Mouse (Mus musculus): Measurements from ENCODE around the gene Golga7b. TPM values are rescaled to one million over a fixed set of nuclear protein-coding genes. Genes with fewer than 3 reads are reported as not detected.
A peak's percentile ranks its signal among the peaks of the same experiment; 100 is the strongest.

Gene Golga7b
- under 1 TPM; 0.54 to 0.87 TPM for total RNA-seq (2021)
- long read RNA-seq, experiment 1, partial matches to known transcripts, result 1 of 1 reads
- long read RNA-seq, experiment 1, other reads (novel, unspliced or antisense), result 0 of 1 reads
- long read RNA-seq, experiment 2, partial matches to known transcripts, result 0 of 1 reads
- long read RNA-seq, experiment 2, other reads (novel, unspliced or antisense), result 1 of 1 reads

DNA sequence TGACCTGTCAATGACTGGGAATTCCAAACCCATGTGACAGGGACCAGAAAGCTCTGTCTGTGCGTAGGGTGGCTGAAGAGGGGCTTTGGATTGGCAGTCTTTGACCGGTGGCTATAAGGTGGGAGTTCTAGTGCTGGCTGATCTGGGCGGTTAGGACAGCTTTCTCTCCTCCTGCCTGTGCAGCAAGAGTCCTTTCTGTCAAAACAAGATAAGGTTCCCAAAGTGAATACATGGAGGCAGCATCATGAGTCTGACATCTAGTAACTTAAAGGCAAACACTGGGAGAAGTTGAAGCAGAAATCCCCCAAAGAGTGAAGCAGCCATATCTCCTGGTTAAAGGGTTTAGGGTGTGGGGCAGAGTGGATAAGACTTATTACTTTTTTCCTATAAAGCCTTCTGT lies at the start of gene Golga7b:
TSS of gene Golga7b (plus strand) at position 56 of the 400 bp plus-strand sequence.
- no peak for DNase-seq

DNA sequence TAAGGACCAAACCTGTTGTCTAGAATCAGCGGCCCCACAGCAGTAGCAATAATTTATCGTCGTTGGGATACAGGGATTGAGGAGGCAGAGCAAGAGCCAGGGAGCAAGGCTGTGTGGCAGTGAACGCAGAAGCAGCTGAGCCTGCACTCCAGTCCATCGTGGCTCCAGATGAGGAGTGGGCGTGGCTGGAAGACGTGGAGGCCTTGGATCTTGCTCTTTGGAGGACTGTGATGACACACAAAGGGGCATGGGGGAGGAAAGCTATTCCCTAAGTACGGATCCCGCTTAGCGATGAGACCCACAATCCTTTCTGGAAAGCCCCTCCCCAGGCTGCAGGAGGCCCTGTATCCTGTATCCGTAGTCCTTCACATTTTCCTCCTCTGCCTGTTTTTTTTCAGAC lies 49.3 kb upstream of the Golga7b start:
- no peak for DNase-seq

DNA sequence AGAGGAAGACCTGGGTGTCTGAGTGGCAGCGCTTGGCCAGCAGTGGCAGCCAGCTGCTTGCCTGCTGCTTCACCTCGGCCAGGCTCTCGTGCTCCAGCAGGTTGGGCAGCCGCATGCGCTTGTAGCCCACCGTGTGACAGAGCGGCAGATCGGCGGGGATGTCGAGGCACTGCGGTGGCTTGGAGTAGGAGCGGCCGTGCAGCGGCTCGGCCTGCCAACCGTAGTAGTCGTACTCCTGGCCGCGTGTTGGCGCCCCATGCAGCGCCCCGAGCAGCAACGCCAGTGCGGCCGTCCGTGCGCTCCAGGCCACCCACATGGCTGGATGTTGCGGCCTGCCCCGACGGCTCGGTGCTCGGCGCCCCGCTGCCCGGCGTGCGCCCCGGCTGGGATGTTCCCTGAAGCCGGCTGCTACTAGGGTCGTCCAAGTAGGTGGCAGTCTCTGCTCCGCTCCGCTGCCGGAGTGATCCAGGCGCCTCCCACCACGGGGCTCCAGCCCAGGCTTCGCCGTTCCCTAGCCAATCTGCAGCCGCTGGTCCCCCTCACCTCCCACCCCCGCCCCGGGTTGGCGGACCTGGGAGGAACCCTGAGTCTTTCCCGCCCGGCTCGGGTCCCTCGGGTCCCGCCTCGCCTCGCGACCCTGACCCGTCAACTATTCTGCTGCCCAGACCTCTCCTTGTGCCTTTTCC lies 45.5 kb upstream of the Golga7b start, which contains the start of gene Sfrp5:
TSS of gene Sfrp5 (minus strand) at position 557 of the 686 bp plus-strand sequence.
- peak in 1 of 2 experiments; percentile 26 for DNase-seq

DNA sequence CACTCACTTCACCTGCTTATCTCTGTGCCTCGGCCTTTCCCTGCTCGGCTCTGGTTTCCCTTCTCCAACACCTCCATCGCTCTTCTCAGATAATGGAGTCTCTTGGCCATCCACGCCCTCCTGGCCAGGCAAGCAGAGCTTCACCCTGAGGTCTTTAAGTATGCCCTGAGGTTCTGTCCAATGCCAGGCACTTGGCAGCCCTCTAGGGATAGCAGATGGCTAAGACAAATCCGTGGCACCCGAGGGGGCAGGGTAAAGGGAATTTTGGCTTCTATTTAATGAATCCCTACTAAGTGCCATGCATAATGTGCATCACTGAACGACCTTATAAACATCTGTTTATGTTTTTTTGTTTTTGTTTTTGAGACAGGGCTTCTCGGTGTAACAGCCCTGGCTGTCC lies 44.9 kb upstream of the Golga7b start:
- DNase-seq, result no peak

DNA sequence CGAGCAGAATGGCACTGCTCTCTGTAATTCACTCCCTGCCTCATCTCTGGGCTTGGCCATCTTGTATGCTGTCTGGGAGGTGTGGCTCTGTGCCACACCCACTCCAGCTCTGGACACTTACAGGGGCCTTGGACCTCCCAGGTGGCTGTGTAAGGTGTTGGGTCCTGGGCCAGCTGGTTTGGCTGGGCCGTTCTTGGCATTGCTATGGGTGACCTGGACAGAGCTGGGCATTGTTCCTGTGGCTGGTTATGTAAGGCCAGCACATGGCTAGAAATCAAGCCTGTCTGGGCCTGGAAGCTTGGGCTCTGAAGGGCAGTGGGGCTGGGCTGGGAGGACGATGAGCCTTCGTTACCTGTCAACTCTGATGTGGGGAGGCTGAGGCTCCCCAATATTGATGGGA lies 43.1 kb upstream of the Golga7b start:
- DNase-seq, result peak; percentile 61 to 76

DNA sequence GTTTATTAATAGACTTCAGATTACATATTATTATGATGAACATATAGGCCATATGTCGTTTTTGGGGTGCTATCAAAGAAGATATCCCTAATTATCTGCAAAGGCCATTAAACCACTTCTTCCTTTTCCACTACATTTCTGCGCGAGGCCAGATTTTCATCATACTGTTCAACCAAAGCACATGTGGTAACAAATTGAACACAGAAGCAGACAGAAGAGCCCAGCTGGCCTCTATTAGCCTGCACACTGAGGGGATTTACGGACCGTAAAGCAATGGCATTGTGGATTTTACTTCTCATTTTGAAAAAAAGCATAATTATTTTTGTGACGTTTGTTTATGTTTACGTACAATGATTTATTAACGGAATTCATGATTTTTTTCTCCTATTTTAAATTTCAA lies 42.2 kb upstream of the Golga7b start:
- no peak for DNase-seq

DNA sequence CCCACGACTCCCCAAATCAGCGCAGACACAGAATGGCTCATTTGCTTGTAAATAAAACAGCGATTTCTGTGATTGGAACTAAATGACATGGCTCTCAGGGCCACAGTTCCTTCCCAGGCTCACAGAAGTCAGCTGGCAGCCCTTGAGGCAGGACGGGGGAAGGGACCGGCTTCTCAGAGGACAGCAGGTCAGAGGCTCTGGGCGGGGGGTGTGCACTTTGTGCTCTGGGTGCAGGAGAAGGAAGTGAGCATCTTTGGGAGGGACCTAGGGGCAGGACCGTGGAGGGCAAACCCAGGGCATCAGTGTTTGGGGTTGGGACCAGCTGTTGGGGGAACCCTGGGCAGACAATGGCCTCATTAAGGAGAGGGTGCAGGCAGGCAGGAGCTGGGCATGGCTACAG lies 37.9 kb upstream of the Golga7b start:
- DNase-seq, result no peak

DNA sequence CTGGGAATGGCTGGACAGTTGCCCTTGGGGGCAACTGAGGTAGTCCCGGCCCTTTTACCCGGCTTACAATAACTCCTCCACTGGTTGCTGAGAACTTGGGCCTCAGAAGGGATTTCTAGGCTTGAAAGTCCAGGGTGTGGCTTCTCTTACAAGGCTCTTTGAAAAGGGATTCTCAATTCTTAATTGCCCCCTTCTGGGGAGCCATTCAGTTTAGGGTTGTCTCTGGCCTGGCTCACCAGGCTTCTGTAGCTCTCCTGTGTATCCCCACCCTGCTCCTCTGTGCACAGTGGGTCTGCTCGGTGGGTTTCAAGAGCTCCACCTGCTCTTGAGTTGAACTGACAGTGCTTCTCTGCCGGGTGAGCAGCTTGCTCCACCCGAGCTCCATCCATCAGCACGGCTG lies 37.4 kb upstream of the Golga7b start:
- no peak for DNase-seq

DNA sequence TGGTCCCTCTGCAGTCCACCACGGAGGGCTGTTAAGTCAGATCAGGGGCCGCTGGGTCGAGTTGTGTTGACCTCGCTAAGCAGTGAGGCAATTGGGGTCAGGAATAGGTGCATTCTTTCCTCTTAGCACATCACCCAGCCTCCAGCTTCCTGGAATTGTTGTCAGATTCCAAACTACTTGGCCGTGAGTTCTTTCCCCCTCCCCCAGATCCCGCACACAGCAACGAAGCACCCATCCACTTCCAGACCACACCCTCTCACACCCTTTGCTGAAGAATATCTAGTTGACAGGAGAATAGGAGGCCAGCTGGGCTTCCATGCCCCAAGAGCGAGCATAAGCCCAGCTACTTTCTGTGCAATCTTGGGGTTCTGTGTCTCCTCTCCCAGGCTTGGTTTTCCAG lies 35.4 kb upstream of the Golga7b start:
- no peak for DNase-seq

DNA sequence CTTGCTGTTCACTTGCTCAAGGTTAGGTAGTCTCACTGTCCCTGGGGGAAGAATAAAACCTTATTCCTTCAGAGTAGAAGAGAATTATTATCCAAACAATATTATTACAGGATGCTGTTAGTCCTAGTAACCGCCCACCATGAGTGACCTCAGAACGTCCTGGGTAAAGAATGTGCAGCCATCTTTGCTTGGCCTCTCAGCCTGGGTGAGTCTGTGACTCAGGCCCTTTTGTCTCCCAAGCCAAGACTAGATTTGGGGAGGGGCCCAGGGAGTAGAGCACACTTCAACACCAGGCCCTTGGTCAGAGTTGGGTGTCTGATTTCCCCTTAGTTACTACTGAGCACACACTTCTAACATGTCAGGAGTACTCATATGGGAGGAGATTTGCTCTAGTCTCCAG lies 32.8 kb upstream of the Golga7b start:
- DNase-seq, result no peak

DNA sequence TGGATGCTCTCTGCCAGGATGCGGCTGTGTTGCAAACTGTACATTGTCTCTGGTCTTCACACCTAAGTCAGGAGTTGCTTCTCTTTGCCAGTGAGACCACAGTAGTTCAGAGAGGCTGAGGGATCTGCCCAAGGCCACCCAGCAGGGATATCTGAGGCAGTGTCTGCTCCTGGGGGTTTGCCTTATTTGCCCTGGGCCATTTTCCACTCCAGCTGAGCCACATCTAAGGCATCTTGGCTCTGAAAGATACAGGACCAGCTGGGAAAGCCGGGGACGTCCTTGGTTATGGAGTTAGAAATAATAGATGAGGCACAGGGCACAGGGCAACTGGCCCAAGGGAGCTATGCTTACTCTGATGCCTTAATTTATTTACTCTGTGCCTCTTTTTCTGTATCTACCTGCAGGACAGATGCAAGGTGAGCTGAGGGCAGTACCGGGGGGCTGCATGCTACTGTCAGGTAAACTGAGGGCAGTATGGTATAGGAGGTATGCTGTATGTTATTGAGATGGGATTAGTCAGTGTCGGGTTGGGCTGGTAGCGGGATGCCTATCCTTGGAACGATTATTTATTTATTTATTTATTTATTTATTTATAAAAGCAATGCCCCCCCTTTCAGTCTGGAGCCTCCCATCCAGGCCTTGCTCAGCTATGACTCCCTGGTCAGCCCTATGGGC lies 30.5 kb upstream of the Golga7b start:
- DNase-seq, result no peak

DNA sequence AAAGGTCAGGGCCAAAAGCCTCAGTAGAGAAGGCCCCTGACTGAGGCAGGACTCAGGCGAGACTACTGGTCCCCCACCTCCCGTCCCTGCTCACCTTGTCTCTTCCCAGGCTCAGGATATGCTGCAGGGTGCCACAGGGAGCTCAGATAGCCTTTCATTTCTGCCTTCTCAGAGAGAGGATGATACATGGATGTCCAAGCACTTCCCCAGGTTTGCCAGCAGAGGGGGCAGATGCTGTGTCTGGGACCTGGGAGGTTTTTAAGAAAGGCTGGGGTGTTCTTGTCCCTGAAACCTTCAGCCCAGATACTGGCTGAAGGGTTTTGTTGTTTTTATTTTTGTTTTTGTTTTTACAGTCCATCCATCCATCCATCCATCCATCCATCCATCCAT lies 30.0 kb upstream of the Golga7b start:
- peak in 1 of 2 experiments; percentile 65 for DNase-seq

DNA sequence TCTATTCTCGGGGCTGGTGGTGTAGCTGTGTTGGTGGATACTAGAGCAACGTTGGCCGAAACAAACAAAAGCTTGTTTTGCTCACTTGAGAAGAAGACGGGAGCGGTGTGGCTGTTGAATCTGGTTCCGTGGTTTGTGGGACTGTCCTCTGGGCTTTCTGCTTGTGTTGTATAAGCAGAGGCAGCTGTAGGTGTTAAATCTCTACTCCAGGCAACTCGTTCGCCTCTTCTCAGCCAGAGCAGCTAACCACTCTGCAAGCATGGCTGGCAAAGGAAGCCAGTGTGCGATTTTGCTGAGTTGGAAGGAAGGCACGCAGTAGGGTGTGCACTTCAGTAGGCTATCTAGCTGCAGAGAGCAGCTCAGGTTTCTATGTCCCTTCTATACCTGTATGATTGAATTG lies 20.9 kb upstream of the Golga7b start:
- DNase-seq, result no peak

DNA sequence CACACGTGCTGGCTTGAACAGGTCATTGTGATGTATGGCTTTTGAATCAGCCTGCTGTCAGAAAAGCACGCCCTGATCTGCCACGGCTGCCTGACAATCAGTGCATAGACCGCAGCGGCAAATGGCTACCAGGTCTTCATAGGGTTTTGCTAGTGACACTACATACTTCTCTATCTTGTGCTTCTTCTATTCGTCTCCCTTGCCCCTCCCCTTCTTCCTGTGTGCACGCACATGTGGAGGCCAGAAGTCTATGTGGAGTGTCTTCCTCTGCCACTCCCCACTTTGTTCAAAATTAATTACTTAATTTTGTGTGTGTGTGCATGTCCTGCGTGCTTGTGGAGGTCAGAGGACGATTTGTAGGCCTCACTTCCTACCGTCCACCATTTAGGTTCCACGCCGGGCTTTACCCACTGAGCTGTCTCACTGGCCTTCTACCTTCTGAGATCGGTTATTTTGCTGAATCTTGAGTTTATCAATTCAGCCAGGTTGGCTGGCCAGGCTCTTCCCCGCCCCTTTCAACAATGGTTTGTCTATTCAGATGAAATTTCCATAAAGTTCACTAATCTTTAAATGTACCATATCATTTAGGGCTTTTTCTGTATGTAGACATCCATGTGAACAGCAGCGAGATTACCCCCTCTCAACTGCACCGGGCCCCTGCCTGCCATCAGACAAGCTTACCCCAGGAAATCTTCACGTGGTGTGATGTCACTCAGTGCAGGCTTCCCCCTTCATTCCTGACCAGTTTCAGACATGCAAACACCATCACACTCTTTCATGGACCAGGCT lies 17.7 kb upstream of the Golga7b start:
- DNase-seq, result no peak

DNA sequence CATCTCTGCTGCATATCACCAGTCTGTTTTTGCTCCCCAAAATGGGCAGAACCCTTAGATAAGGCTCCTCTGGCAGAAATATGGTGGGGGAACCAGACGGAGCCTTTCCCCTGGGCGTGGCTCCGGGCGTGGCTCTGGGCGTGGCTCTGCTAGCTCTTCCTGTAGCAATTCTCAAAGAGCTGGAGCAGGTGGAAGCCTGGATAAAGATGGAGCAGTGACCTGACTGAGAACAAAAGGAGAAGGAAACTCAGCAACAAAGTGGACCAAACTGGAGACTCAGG lies 17.1 kb upstream of the Golga7b start:
- no peak for DNase-seq

DNA sequence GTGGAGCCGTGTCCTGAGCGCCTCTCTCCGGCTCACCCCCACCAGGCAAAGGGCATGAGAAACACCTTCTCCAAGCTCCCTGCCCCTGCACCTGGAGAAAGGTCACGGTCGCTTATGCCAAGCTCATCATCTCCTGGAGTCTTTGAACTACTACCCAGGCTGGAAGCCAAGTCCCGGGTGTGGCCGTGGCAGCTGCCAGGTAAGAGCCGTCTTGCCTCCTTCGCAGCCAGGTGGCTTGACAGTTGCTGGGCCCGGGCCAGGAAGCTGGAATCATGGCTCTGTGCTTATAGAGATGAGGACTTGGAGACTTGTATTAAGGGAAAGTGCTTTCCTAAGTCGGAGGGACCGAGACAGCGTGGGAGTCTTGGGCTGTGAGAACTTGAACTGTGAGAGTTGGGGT lies 16.4 kb upstream of the Golga7b start:
- DNase-seq, result no peak

DNA sequence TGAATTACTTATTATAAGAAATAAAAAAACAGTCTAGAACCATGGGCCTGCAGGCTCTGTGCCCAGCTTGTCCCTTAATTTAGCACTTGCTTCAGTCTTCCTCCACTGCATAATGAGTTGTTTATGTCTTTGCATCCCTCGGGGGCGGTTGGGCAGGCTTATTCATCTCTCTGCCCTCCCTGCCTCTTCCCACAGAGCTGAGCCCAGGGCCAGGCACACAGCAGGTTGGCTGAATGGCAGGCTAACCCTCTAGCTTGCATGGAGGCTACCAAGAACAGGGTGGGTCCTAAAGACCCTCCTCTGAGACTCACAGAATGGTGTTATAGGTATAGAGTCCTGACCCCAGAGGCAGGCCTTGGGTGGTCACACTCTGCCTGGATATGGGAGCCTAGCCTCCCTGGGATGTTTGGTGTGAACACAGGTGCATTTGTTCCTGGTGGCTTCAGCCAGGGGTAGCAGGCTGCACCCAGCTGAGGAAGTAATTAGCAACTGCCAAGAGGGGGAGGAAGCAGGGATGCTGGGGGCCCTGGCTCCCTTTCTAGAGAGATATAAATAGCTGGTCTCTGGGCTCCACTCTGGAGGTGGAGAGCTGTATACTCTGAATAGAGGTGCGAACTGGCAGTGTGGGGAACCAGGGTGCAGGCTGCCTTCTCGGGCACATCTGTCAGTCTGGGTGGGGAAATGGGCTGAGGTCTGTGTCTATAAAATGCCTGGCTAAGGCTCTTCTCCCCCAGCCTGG lies 9.6 kb upstream of the Golga7b start:
- DNase-seq, result peak; percentile 44 to 71

DNA sequence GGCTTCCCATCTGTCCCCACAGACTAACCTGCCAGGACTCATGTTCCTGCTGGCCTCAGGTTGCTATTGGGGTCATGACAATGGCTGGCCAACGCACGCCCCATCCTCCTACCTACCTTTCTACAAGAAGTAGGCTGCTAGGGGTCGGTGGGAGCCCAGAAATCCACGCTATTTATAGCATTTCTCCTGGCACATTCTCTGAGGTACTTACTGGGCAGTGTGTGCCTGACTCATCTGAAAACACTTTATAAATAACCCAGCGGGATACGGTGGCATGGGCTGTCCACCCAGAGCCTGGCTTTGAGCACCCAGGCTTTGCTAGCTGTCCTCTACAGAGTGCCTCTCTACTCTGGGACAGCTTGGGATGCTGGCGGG lies 9.0 kb upstream of the Golga7b start:
- DNase-seq, result peak; percentile 53 to 84

DNA sequence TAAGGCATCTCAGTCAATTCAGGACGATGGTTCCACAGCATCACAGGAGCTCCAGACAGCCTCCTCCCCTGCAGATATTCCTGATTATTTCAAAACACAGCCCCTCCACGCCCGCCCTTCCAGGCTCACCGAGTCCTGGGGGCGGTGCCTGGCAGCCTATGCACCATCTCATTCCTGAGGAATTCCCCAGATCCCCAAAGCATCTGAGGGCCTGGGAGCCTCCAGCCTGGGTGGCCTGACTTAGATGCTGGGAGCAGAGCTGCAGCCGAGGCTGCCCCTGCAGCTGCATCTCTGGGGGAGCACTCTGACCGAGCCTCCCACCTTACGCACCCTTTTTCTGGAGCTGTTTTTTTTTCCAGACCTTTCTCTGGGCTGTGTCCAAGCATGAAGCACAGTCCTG lies 6.5 kb upstream of the Golga7b start:
- DNase-seq, result no peak

DNA sequence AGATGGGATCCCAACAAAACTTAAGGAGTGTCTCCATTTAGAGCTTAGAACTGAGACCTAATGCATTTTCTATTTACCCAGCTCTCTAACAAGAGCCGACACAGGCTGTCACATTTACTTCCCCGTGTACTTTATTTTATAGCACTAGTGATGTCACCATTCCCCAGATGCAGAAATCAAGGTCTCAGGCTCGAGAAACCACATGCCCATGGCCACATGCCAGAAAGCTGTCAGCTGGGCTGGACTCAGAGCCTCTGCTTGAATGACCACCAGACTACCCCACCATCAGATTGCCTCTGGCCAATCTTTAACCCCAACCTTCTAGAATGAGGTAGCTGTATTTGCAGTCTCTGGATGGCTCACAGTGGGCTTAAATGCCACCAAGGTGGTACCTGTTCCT lies 4.0 kb upstream of the Golga7b start:
- no peak for DNase-seq

DNA sequence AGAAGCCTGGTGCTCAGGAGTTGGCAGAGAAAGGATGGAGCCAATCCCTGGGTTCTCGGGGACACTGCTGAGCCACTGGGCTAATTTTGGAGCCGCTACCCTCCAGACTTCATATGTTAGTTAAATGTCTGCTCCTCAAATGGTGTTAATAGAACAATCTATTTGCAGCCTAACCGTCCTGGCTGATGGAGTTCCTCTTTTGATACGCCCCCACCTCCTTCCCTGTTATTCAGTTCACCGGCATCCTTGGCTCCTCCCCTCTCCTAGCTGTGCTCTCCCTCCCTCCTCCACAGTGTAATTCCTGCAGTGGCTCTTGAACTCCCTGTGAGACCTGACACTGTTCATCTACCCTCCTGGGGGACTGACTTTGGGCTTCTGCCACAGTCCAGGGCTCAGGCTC lies 748 bp upstream of the Golga7b start:
- no peak for DNase-seq

Data from heart, adult 18-20 months (tissue).